Mouse (Mus musculus) CD4-positive, CD25-positive, alpha-beta regulatory T cell, adult 2 months (primary cell): ENCODE data around the gene Adcy10.

Experiments used
- DNase-seq: peaks from one replicate; pipeline ENCODE4 v3.0.0-alpha.2; 2012; ENCODE audit warnings: low read depth, low spot score

Adcy10 gene

DNA sequence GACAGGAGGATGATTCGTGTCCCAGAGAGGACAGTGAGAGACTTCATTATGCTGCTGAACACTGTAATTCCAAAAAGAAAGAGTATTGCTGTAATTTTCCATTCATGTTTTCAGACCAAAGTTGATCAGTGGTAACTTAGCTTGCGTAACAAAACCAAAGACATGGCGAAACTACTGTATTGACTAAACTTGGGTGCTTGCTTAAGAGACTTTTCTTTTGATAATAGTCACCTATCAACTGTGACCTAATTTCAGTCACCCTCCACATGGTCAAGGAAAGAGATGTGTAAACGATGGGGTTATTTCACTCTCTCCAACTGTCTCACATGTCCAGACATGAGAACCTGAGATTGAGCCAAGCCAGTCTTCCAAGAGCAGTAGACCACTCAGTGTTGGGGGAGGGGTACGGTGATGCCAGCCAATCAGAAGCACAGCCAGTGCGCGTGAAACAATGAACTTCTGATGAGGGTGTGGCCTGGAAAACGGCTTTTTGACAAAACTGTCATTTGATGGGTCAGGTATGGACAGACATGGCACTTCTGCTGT lies at the start of gene Adcy10:
Adcy10 (plus strand) TSS at position 496 of the 546 bp plus-strand sequence.
- no peak for DNase-seq

DNA sequence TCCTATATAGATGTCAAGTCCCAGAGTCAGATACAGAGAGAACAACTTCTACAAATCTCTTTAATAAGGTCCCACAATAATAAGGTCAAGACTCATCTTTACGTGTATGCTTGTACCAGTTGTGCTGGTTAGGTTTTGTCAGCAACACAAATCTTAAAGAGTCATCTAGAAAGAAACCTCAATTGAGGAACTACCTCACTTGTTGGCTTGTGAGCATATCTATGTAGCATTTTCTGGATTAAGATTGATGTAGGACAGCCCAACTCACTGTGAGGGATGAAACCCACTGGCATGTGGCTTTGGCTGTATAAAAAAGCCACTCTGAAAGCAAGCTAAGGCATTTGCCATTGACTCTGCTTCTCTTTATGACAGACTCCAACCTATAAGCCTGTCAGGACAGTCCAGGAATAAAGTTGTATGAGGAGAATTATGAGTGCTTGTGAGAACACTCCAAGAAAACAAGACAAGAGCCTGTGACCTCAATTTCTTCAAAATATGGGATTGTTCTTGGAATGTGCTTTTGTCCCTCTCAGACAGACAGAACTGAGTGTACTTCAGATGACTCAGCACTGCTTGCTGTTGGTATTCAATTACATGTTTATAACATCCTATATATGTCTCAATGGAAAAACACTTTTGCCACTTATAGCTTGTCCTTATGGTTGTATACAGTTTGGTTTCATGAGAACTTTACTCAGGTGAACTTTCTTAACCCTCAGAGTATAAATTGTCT lies 46.5 kb upstream of the Adcy10 start:
- DNase-seq: no peak

DNA sequence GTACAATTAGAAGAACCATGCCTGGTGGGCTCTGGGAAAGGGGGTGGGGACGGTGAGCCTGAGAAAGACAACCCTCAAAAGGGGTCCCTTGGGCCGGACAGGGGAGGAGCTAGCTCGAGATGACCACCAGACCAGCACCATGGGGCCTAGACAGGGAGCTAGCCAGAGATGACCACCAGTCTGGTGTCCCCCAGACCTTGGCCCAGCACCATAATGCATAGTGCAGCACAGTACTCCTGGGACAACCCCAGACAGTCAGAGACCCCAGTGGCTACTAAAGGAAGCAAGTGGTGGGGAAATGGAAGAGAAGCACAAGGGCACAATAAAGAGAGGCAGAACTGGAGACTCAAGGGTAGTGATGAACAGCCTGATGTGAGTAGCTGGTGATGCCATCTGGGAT lies 44.2 kb upstream of the Adcy10 start:
- no peak for DNase-seq

DNA sequence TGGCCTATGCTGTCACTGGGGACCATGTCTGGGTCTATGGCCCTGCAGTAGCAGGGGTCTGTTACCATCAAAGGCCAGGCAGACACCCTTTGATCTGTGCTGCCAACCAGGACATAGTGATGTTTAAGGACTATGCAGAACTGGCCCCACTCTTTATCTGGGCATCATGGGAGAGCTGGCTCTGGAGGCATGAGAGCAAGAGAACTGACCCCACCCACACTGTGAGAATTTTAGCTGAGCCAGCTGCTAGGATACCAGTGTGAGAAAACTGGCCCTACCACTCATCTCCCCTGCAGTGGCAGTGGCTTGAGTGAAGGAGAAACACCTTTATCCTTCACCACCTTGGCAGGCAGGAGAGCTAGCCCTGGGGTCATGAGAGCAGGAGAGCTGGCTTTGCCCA lies 43.8 kb upstream of the Adcy10 start:
- DNase-seq: no peak

DNA sequence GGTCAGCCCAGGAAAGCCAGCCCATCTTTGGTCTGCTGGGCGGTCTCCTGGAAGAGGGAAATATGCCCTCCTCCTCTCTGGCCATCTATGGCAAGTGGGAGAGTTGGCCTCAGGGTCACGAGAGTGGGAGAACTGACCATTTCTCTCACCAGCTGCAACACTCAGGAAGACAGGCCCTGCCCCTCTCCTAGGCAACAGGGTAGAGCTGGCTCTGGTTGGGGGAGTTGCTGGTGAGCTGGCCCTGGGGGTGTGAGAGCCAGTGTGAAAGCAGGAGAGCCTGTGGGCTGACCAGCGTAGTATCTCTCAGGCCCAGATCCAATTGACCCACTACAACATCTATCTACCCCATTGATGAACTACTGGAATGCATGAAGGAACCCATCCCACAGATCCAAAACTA lies 43.3 kb upstream of the Adcy10 start:
- no peak for DNase-seq

DNA sequence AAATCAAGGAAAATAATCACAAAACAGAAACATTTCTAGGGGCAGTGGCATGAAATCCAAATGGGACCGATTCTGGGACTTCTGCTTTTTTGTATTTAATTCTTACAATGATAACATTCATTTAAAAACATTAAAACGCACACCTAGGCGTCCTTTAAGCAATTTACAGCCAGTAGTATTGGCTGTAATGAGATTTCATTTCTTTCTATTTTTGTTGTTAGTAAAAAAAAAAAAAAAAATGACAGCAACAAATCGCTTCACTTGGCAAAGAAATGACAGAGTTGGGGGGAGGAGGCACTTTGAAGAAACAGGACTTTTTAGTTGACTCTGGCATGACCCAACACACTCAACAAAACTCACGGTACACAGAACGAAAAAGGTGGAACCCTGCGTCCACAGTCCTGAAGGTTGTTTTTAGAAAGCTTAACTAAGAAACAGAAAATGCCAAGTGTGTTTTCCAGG lies 25.9 kb upstream of the Adcy10 start:
- DNase-seq: no peak

DNA sequence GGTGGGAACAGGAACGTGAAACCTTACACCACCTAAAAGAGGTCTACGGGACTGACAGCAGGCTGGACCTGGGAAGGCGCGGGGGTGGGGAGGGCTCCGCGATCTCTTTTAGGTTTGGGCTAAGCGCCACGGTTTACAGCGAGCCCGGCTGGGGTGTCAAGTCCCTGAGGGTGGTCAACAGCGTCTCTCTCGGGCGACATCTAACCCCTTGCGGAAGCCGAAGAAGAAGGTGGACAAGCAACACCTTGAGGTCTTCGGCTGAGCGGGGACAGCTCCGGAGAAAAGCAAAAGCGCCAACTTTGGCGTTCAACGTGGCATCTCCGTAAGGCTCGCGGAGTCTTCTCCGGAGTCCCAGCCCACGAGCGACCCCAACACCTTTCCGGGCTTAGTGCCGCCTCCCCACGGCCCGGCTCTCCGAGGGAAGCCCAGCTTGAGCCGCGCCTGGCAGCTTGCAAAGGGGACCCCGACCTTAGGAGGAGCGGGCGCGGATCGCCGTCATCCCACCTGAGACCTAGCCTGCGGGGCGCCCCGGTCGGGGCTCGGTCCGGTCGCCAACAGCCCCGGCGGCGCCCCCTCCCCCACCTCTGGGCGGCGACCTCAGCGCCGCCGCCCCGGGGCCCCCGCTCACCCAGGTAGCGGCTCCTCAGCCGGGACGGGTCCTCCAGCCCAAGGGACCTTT lies 25.3 kb upstream of the Adcy10 start:
- no peak for DNase-seq

DNA sequence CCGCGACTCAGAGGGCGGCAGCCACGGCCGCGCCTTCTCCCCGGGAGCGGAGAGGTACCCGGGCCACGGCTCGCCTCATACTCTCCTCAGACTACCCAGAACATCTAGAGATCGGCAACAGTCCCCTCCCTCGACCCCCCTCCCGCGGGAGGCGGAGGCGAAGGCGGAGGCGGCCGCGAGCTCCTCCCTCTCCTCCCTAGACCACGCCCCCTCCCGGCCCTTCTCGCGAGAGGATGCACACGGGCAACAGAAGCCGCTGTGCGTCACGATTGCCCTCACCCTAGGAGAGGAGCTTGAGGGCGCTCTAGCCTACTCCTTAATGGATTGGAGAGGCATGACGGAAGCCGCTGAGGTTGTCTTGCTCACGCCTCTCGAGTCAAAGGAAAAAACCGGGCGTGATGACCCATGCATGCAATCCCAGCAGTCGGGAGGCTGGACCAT lies 24.6 kb upstream of the Adcy10 start, which contains the start of the genes Dcaf6 and Mpc2:
Dcaf6 (minus strand) TSS at position 116 of the 441 bp plus-strand sequence.
Mpc2 (plus strand) TSS at position 278 of the 441 bp plus-strand sequence.
- peak; percentile 99 for DNase-seq

DNA sequence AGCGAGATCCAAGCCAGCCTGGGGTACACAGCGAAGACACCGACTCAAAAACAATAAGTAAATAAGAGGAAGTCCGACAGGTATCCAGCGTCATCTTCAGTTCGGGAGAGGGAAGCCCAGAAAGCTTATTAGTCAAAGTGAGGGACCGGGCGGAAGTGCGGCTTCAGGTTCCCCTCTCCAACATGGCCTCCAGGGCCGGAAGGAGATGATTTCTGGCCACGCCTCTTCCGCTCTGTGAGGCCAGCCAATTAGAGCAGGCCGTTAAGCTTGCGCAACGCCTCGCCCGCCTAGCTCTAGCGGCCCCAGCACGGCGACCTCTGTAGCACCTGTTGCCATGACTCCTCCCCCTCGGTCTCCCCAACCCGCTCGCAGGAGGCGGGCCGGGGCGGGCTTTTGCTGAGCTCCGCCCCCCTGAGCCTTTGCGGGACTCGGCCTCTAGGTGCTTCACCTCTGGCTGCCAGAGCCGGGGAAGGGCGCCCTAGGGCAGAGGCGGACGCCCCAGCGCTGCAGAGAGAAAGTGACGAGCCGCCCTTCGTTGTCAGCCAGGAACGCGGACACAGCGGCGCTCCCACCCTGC lies 24.1 kb upstream of the Adcy10 start:
- peak; percentile 100 for DNase-seq

DNA sequence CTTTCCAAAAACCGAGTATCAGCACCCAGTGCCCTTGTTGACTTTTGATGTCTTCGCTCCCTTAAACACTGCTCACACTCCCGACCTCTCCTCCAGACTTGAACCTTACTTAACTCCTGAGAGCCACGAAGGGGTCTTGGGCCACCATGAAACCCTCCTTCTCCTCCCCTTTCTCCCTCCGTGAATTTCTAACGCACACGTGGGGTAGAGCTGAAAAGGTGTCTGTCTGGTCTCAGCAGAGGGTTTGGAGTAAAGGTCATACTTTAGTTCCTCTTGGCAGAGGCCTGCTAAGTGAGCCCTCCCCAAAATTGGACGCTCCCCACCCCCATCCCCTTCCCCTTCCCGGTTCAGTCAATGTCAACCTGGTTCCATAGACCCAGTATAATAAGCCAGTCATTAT lies 23.3 kb upstream of the Adcy10 start:
- DNase-seq: no peak

DNA sequence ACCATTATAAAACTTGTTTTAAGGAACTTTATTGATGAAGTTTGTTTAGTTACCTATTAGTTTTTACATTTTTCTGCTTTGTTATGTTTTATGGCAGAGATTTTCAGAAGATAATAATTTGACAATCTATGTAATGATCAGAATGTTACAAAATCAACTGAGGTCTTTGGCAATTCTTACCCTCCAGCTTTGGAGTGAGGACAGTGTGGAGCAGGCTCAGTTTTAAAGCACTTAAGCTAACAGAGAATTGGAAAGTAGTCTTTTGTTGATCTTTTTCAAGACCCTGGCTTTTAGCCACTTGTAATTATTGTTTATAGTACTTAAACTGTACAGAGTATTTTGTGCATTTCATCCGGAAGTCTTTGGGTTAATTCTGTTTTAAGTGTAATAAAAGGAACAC lies 22.1 kb upstream of the Adcy10 start:
- DNase-seq: no peak

DNA sequence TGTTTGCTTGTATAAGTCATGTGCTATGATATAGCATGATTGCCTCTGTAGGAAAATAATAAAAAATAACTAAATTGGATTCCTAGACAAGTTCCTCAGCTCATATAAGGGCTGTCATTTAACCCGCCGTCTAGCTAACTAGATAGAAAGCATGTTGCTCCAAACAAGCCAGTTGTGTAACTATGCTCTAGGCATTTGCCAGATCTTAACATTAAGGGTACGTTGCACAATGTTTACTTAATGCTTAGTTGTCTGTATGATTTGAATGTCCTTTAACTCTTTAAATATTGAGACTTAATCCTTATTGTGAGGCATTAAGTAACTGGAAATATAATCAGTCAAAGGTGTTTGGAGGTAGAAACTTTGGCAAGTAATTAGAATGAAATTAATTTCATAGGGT lies 20.4 kb upstream of the Adcy10 start:
- DNase-seq: no peak

DNA sequence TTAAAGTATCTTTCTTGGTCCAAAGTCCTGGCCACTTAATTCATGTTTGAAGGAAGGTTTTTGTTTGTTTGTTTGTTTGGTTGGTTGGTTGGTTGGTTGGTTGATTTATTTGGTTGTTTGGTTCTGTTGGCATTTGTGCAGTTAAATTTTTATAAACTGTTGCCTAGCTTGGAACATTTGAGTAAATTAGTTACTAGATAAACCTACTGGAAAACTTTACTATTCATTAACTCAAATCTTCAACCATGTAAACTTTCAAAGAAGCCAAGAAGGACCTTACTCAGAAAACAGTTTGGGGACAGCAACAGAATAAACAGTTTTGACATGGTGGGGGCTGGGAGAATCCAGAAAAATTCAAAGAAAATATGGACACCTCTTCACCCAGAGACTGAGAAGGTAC lies 16.0 kb upstream of the Adcy10 start:
- DNase-seq: no peak

DNA sequence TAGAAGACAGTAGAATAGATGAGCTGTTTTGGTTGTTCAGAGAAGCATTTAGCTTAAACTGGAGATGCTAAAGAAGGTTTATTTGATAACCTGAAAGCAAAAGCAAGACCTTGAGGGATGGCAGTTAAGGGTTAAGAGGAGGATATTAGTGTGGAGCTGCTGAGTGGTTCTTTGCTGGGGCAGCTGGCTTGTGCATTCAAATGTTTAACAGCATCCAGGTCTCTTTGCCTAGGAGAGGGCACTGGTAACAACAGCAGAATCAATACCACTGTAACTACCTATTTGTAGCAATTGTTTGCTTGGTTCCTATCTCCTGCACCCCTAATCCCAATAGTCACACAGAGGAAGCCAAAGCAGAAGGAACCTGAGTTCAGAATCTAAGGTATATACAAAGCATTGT lies 15.3 kb upstream of the Adcy10 start:
- no peak for DNase-seq

DNA sequence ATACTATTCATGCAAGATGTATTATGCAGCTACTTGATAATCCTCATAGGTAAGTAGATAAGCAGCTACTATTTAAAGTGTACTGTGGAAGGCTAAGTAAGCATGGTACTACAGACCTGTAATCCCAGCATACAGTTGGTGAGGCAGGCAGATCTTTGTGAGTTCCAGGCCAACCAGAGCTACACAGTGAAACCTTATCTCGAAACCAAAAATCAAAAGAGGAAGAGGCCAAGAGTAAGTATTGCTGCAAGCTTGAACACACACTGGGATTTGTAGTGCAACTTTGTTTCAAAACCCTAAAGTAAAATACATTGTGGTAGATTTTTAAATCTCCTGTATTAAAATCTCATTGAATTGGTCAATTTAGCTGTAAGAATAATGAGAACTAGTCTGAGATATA lies 13.5 kb upstream of the Adcy10 start:
- DNase-seq: no peak

DNA sequence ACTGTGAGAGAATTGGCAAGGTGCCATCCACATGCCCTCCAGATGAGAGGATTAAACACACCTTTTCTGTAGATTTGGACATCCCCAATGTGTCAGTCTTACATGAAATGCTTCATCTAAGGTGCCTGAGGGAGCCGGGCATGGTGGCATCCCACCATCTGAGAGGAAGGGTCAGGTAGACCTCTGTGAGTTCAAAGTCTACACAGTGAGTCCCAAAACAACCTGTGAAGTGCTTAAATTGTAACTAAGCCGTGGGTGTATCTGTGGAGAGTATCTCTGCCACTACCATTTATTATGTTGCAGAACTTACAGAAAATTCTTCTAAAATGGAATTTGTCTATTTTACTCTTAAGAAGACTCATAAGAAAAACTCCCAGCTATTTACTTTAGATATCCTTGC lies 1.1 kb downstream of the Adcy10 start:
- DNase-seq: no peak

DNA sequence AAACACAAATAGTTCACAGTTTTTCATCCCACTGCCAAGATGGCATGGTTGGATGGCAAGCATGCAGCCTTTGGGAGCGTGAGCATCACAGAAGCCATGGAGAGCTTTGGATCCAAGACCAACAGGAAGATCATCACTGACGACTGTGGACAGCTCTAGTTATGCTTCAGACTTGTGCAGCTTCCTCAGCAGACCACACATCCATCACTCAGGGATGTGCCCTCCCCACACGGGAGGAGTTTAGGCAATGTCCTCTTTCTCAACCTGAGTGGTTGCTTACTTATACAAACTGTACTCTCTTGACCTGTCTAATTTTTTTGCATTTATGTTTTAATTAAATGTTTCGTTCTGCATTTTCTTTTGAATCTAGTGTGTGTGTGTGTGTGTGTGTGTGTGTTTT lies 4.2 kb downstream of the Adcy10 start:
- no peak for DNase-seq

DNA sequence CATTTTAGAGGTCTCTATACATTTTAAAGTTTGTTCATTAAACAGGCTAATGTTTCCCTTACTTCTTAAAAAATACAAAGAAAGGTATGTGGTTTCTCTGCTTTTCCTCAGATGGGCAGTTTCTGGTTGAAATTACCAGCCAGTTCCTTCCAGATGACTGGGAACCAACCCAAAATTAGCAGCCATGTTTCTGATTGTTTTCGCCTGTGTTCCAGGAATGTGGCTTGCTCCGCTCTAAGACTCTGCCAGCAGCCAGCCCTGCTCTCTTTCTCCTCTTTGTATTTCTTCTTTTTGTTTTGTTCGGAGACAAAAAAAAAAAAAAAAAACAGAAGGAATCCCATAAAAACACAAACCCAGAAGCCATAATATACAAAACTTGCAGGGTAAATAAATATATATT lies 13.9 kb downstream of the Adcy10 start:
- no peak for DNase-seq

DNA sequence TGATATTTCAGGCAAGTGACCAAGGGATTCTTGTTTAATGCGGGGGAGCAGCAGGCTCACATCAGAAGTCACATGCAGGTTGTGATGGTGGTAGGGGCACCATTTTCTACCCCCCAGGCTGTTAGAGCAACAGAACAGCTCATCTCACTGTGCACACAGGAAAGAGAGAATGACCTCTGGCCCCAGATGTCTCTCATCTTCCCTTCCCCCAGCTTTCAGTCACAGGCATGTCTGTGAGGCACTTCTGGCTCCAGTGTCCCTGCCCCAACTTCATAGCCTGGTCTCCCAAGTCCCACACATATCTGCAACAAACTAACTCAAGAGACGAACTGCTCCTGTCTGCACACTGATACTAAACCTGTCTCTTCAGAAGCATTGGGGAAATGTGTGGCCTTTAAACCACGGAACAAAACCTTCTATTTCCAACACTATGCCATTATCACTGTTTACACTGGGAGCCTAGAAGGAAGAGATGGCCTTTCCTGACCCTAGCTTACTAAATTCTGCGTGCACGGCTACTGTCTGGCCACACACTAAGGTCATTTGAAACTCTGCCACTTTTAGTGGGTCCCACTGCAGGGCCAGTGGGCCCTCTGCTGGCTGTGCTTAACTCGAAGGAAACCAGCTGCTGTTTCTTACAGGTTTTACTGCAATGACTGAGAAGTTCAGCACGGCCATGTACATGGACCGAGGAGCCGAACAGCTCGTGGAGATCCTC lies 18.5 kb downstream of the Adcy10 start:
- peak; percentile 15 for DNase-seq

DNA sequence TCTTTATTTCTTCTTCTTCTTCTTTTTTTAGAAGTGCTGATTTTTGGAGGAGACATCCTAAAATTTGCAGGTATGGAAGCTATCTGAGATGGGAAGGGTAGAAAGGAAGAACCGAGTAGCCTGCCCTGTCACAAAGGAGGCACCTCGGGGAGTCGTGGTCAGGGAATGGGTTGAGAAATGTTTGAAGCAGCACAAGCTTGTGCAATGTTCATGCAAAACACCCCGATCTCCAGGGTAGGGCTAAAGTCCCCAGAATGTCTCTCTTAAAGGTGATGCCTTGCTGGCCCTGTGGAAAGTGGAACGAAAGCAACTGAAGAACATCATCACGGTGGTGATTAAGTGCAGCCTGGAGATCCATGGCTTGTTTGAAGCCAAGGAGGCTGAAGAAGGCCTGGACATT lies 21.3 kb downstream of the Adcy10 start:
- DNase-seq: no peak

DNA sequence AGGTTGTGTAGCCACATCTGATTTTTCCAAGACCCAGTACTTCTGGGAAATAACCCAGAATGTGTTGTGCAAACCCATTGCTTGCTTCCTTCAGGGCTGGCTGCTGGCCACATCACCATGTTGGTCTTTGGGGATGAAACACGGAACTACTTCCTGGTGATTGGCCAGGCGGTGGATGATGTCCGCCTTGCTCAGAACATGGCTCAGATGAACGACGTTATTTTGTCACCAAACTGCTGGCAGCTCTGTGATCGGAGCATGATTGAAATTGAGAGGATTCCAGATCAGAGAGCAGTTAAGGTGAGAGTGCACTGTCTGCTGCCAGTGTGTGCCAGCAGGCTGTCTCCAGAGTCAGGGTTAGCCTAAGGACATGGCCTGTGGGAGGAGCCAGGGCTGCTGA lies 25.2 kb downstream of the Adcy10 start:
- no peak for DNase-seq

DNA sequence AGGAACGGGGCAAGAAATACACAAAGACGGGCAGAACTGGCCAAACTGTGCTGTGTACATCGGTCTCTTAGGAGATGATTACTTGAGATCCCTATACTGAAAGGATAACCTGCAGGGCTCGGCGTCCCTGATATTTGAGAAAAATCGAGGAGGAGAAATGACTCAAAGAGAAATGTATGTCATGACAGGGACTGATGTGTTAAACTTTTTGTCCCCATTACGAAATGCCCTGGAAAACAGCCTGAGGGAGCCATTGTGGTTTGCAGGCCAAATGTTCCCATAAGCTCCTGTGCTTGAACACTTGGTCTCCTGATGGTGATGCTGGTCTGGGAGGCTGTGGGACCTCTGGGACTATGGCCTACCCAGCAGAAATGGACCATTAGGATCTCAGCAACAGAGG lies 35.7 kb downstream of the Adcy10 start:
- DNase-seq: no peak
